Mouse (Mus musculus): ENCODE measurements around the gene Nfkbil1. TPM values are rescaled to one million over a fixed set of nuclear protein-coding genes. Genes with fewer than 3 reads are reported as not detected.
A peak's percentile ranks its signal among the peaks of the same experiment; 100 is the strongest.

Gene Nfkbil1
- total RNA-seq, 2 experiments from 2014 or later: 13.3 to 15.1 TPM

GRCm38 (mm10) chr17:35224641-35225040 is 11.0 kb downstream of the Nfkbil1 start:
- no peak for DNase-seq (ENCODE audit: low spot score in 2 of 2)
- TF ChIP-seq CTCF (conservative IDR thresholded peaks at IDR 0.05): peak; percentile 33
- Histone ChIP-seq H3K4me3 (no peak overlapping the region), H3K27ac (no peak overlapping the region)

- DNase-seq (ENCODE audit: low spot score in 2 of 2): no peak
- no peak for TF ChIP-seq CTCF (conservative IDR thresholded peaks at IDR 0.05)
- no peak overlapping the region; the same call in 1 of the 2 replicates for H3K27ac ChIP-seq
- H3K4me3 ChIP-seq: no peak overlapping the region
Observed at GRCm38 (mm10) chr17:35222299-35222698, 13.3 kb downstream of the Nfkbil1 start.

- Histone ChIP-seq H3K27ac (peak within 1 kb of the TSS; percentile 47; the same call in 1 of the 2 replicates), H3K4me3 (no peak within 1 kb of the TSS)
- TF ChIP-seq CTCF (conservative IDR thresholded peaks at IDR 0.05): no peak
- no peak for DNase-seq (ENCODE audit: low spot score in 2 of 2)
Observed at GRCm38 (mm10) chr17:35220156-35220952, 15.2 kb downstream of the Nfkbil1 start, which contains the start of gene Gm16181. Gene Gm16181 (plus strand): TSS chr17:35220834.

- no peak overlapping the region for H3K4me3 ChIP-seq
- no peak for TF ChIP-seq CTCF (conservative IDR thresholded peaks at IDR 0.05)
- no peak for DNase-seq (ENCODE audit: low spot score in 2 of 2)
- peak overlapping the region; percentile 47; the same call in 1 of the 2 replicates for H3K27ac ChIP-seq
Observed at GRCm38 (mm10) chr17:35219601-35220041, 16.0 kb downstream of the Nfkbil1 start.

- no peak for DNase-seq (ENCODE audit: low spot score in 2 of 2)
- Histone ChIP-seq H3K27ac (peak overlapping the region; percentile 47), H3K4me3 (no peak overlapping the region)
- TF ChIP-seq CTCF (conservative IDR thresholded peaks at IDR 0.05): no peak
Observed at GRCm38 (mm10) chr17:35218516-35219193, 16.9 kb downstream of the Nfkbil1 start.

- TF ChIP-seq CTCF (conservative IDR thresholded peaks at IDR 0.05): no peak
- DNase-seq (ENCODE audit: low spot score in 2 of 2): no peak
- Histone ChIP-seq H3K27ac (no peak overlapping the region), H3K4me3 (no peak overlapping the region)
Observed at GRCm38 (mm10) chr17:35213071-35213470, 22.5 kb downstream of the Nfkbil1 start.

GRCm38 (mm10) chr17:35210593-35210992 is 25.0 kb downstream of the Nfkbil1 start:
- TF ChIP-seq CTCF (conservative IDR thresholded peaks at IDR 0.05): no peak
- no peak for DNase-seq (ENCODE audit: low spot score in 2 of 2)
- H3K27ac ChIP-seq: no peak overlapping the region
- H3K4me3 ChIP-seq: no peak overlapping the region

GRCm38 (mm10) chr17:35209785-35210535 is 25.6 kb downstream of the Nfkbil1 start:
- Histone ChIP-seq H3K27ac (no peak overlapping the region), H3K4me3 (no peak overlapping the region)
- DNase-seq (ENCODE audit: low spot score in 2 of 2): no peak
- no peak for TF ChIP-seq CTCF (conservative IDR thresholded peaks at IDR 0.05)

- H3K27ac ChIP-seq: no peak overlapping the region
- no peak for DNase-seq (ENCODE audit: low spot score in 2 of 2)
- TF ChIP-seq CTCF (conservative IDR thresholded peaks at IDR 0.05): no peak
- no peak overlapping the region for H3K4me3 ChIP-seq
Observed at GRCm38 (mm10) chr17:35205380-35205769, 30.2 kb downstream of the Nfkbil1 start.

GRCm38 (mm10) chr17:35204494-35205379 is 30.9 kb downstream of the Nfkbil1 start, which contains the start of gene Lta:
Gene Lta (minus strand): TSS chr17:35205351.
- no peak within 1 kb of the TSS for H3K27ac ChIP-seq
- no peak for DNase-seq (ENCODE audit: low spot score in 2 of 2)
- H3K4me3 ChIP-seq: no peak within 1 kb of the TSS
- TF ChIP-seq CTCF (conservative IDR thresholded peaks at IDR 0.05): no peak

GRCm38 (mm10) chr17:35202442-35202841 is 33.1 kb downstream of the Nfkbil1 start:
- DNase-seq (ENCODE audit: low spot score in 2 of 2): no peak
- Histone ChIP-seq H3K4me3 (no peak overlapping the region), H3K27ac (no peak overlapping the region)
- no peak for TF ChIP-seq CTCF (conservative IDR thresholded peaks at IDR 0.05)

- TF ChIP-seq CTCF (conservative IDR thresholded peaks at IDR 0.05): no peak
Observed at GRCm38 (mm10) chr17:35201787-35202186, 33.8 kb downstream of the Nfkbil1 start, which contains the start of gene Tnf. Gene Tnf (minus strand): TSS chr17:35202007.

More at GRCm38 (mm10) chr17:35201787-35202186, 33.8 kb downstream of the Nfkbil1 start, which contains the start of gene Tnf:
- DNase-seq (ENCODE audit: low spot score in 2 of 2): no peak
- Histone ChIP-seq H3K27ac (no peak within 1 kb of the TSS), H3K4me3 (no peak within 1 kb of the TSS)
